Mouse (Mus musculus): ENCODE measurements around the gene Slc39a7.

The Slc39a7 gene

DNA sequence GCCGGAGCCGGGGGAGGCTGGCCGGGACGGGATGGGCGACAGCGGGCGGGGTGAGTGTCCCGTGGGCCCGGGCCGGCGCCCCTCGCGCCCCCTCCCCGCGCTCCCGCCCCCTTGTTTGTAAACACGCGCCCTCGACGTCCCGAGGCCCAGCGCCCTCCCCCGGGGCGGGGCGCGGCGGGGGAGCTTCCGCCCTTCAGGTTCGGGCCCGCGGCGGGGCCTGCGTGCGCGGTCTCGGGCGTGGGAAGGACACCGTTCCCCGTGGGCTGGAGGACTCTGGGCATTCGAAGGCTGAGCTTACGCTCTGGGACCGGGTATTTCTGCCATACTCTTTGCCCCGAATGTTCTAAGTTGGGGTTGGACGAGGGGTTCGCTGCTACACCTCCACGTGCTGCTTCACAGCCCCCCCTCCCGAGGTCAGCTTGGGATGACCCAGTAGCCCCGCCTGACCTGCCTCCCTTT lies 721 bp upstream of the Slc39a7 start:
- in situ Hi-C loops (cut with MboI, MseI) = loop anchor here (10.0 to 25.0 kb wide), 2 partner anchors 613 to 805 kb away; partner anchors contain the start of genes Atf6b, Dxo, Fkbpl and Stk19

DNA sequence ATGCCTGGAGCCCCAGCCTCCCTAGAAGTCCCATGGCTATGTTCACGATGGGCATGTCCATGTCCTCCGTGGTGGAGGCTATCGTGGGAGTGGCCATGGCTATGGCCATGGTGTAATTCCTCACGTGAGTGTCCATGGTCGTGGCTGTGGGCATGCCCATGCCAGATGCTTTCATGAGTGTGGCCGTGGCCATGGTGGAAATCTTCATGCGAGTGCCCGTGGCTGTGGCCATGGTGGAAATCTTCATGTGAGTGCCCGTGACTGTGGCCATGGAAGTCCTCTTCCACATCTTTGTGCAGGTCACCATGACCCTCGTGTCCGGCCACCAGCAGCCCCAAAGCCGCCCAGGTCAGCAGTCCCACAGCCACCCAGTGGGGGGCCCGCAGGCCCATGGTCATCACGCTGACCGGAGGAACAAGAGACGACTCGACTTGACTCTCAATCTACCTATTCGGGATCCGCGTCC lies 588 bp downstream of the Slc39a7 start:
- in situ Hi-C loops (cut with MboI, MseI) = loop anchor here (10.0 to 25.0 kb wide), 2 partner anchors 614 to 806 kb away; partner anchors contain the start of genes Atf6b, Dxo, Fkbpl and Stk19

DNA sequence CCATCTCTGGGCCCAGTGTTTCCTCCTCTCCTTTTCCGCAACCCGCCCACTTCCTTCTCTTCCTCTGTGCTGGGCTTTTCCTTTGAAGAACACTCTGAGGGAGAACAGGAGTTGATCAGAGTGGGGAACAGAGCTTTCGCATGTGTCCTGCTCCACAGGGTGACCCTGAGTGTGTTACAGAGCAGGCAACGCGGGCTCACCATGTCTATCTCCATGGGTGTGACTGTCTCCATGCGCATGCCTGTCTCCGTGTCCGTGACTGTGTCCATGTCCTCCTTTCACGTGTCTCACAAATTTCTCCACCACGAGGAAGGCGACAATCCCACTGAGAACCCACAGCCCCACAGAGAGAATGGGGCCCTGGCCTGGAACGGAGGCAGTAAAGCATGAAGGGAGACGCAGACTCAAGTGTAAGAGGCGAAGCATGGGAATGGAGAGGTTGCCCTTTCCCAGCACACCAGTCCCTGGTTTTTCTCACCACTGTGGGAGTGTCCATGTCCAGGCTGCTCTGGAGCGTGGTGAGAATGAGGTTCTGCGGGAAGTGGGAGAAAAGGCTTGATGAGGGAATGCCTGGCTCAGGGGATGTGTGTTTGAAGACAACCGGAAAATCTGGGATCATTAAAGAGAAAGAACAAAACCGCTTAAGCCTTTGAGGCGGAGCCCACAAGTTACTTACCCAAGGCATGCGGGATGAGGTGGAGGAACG lies 1.4 kb downstream of the Slc39a7 start:
- in situ Hi-C loops (cut with MboI, MseI) = loop anchor here (10.0 to 25.0 kb wide), 2 partner anchors 615 to 807 kb away; partner anchors contain the start of genes Atf6b, Dxo, Fkbpl and Stk19

DNA sequence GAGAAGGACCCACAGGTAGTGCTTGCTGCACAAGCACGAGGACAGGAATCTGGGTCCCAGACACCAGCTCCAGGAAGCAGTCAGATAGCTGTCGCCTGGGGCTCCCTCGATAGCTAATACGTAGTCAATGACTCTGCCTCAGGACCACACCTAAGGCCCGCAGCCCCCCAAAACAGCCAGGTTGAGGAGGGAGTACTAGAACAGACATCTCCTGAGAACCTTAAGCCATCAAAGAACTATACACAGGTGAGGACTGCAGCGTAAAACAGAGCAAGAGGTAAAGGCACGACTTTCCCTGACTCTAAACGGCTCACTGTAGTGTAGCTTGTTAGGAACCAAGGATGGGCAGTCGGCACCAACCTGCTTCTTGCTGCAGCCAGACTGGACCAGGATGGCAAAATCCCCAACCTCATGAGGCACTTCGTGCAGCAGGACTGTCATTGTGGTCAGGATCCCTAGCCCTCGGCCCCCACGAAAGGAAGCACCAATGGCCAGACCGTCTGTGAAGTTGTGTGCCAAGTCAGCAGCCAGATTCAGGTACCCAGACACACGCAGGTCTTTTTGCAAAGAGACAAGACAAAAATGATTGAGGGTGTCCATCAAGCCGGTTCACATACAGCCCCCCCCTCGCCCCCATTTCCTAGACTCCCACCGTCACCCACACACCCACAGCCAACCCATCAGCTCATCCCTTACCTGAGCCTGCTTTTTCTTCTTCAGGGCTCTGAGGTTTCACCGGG lies 2.2 kb downstream of the Slc39a7 start:
- in situ Hi-C loops (cut with MboI, MseI) = loop anchor here (25.0 kb wide), 1 partner anchor 808 kb away; the partner anchor contains the start of genes Dxo and Stk19

DNA sequence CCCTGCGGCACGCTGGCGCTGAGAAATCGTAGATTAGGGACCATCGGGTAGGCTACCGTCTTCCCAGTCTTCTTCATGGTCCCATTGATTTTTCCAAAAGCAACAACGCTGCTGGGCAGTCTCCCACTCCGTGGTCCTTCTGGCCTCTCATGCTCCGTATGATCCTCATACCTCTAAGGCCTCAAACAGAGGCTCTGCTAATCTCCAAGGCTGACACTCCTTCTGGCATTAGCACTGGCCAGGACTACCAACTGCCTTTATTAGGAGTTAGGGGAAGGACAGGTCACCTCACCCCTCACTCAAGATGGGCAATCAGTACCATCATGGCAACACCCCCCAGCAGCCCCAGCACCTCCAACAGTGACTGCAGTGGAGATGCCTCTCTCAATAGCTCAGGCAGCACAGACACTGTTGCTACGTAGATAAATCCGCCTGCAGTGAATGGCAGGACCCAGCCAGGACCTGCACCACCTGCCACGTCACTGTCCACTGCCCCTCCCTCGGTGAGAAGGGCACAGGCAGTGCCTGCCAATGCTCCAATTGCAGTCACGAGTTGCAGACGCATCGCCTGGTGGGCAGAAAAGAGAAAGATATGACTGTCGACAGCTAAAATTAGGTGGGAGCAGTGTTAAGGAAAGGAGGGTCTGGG lies 2.9 kb downstream of the Slc39a7 start:
- in situ Hi-C loops (cut with MboI, MseI) = loop anchor here (25.0 kb wide), 1 partner anchor 809 kb away; the partner anchor contains the start of genes Dxo and Stk19

DNA sequence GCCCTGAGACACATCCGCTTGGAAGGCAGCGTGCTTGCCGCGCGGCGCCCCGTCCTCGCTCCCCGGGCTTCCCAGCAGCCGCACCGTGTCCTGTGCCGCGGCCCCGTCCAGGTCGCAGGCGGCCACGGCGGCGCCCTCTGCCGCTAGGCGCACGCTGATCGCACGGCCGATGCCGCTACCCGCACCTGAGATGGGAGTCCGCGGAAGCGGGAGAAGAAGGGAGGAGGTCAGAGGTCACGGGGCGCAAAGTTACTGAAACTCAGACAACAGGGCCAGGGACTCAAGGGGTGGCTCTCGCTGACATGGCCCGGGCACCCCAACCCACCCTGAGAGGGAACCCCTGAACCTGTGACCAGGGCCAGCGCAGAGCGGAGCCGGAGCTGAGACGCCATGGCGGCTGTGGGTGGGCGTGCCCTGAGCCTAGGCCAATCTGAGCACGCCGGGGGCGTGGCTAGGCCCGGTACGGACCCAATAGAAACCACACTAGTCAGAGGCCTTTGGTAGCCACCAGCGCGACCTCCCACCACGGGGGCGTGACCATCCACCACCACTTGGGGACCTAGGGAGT lies 3.7 kb downstream of the Slc39a7 start, which contains the start of gene H2-Ke6:
TSS of gene H2-Ke6 (minus strand) at position 405 of the 568 bp plus-strand sequence.
- in situ Hi-C loops (cut with MboI, MseI) = loop anchor here (25.0 kb wide), 1 partner anchor 810 kb away; the partner anchor contains the start of genes Dxo and Stk19

DNA sequence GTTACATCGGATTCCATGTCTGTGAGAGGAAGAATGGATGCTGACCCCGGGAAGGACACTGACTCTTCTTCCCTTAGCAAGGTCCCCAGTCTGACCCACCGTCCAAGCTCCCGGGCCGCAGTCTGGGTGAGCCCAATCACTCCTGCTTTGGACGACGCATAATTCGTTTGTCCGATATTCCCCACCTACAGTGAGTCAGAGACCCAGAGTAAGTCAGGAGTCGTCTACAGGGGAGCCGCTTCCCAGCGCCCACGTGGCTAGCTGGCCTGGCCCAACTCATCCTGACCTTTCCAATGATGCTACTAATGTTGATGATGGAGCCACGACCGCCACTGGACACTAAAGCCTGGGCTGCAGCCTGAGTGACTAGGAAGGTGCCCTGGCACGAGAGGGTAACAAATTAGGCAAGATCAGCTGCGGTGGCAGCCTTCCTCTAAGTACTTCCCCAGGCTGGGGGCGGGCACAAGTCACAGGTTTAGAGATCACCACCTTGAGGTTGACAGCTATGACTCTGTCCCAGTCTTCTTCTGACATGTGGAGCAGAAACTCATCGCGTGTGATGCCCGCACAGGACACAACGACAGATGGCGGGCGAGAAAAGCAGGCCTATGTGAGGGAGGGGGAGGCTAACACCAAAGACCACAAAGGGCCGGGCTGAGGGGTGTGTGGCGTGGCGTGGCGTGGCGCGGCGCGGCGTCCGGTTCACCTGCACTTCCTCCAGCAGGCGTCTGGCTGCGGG lies 4.4 kb downstream of the Slc39a7 start:
- in situ Hi-C loops (cut with MboI, MseI) = loop anchor here (25.0 kb wide), 1 partner anchor 810 kb away; the partner anchor contains the start of genes Dxo and Stk19

DNA sequence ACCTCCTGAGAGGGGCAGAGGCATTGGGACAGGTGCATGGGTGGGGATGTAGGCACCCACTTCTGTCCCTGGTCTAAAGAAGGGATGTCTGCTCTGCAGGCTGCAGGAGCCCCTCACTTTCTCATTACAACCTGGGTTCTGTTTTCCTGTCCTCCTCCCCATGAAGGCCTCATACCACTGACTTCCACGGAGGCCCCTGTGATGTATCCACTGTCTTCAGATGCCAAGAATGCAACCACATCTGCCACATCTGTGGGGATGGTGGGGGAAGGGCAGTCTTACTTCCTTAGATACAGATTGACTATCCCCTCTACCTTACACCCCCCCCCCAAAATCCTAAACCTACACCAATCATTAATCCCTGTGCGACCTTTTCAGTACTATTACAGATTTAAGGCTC lies 5.3 kb downstream of the Slc39a7 start:
- in situ Hi-C loops (cut with MboI, MseI) = loop anchor here (25.0 kb wide), 1 partner anchor 811 kb away; the partner anchor contains the start of genes Dxo and Stk19

DNA sequence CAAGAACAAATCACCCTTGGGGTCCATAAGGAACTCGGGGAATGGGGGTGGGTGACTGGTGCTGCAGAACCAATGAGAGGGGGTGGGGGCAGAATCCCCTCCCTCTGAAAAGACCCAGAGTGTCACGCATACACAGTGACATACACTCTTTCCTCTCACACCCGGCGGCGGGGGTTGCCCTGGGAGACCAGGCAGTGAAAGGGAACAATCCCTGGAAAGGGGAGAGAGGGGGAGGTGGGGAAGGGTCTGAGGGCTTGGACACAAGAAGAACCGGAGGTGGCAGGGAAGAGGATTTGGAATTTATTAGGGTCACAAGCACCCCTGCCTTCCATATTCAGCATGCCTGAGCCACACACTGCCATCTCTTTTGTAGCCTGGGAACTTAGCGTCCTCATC lies 5.7 kb downstream of the Slc39a7 start:
- in situ Hi-C loops (cut with MboI, MseI) = loop anchor here (25.0 kb wide), 1 partner anchor 812 kb away; the partner anchor contains the start of genes Dxo and Stk19

DNA sequence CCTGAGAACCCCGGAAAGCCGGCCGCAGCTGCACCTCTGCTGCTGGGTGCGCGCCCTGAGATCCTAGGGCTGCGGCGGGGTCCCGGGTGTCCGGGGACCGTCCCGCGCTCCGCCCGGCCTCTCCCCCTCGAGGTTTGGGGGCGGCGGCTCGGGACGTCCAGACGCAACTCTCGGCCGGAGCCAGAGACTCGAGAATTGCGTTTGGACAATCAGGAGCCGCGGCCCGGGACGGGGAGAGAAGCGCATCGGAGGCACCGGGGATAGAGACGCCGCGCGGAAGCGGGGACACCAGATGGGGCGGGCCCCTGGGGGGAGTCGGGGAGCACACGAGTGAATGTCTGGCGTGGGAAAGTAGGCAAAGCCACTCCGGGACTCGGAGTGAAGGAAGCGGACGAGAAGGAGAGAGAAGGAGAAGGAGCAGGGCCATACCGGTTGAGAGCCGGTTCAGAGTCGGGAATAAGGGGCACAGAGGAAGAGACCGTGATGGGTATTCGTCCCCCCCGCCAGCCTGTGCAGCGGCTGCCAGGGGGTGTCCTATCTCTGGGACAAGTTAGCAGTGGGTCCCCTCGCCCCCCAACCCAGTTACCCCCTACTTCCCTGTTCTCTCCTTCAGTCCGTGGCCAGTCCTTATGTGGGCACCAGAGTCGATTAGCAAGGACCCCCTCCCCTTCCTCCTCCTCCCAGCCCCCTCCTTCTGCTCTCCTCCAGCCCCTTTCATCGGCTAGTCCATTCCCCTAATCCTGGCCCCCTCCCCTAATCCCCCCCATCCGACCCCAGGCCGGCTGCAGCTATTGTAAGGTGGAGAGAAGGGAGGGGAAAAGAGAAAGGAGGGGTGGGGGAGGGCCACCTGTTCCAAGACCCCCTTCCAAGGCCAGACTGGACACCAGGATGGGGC lies 6.4 kb downstream of the Slc39a7 start:
- in situ Hi-C loops (cut with MboI, MseI) = loop anchor here (5.0 to 25.0 kb wide), 2 partner anchors 68 to 812 kb away; partner anchors contain the start of genes Dxo, Rps18, Stk19 and Vps52

DNA sequence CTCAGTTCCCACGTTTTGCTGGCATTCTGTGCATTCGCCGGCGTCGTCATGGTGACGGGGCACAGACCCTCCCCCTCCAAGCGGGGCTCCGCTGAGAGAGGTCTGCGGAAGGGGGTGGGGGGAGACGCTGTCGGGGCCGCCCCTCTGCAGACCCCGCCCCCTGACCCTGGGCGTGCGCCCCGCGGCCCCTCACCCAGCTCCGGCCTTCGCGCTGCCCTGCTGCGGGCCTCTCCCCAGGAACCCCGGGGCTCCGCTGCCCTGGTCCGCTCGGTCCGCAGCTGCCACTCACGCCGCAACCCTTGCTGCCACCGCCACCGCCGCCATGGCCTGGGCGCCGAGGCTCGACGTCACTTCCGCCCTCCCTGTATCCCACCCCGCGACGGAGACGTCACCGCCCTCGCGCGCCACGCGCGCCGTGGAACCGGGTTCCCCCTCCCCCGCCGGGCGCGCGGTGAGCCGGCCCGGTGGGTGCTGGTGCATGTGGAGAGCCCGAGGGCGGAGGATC lies 7.1 kb downstream of the Slc39a7 start, which contains the start of gene Ring1:
TSS of gene Ring1 (minus strand) at position 364 of the 505 bp plus-strand sequence.
- in situ Hi-C loops (cut with MboI, MseI) = loop anchor here (5.0 kb wide), 1 partner anchor 67 kb away; the partner anchor contains the start of genes Rps18 and Vps52

DNA sequence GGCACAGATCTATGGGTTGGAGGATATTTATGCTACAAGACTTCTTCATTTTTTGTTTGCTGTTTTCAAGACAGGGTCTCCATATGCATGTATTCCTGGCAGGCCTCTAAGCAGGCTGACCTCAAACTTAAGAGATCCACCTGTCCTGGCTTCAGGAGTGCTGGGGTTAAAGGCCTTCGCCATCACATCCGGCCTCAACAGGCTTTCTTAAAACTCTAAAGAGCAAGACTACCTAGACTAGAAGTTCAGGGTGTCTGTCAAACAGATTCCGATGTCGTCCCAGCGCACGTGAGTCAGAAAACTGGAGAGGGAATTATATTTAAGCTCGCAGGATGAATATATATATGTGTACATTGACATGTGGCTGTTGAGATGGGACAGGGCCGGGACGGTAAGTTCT lies 7.8 kb downstream of the Slc39a7 start:
- in situ Hi-C loops (cut with MboI, MseI) = loop anchor here (5.0 kb wide), 1 partner anchor 66 kb away; the partner anchor contains the start of genes Rps18 and Vps52

DNA sequence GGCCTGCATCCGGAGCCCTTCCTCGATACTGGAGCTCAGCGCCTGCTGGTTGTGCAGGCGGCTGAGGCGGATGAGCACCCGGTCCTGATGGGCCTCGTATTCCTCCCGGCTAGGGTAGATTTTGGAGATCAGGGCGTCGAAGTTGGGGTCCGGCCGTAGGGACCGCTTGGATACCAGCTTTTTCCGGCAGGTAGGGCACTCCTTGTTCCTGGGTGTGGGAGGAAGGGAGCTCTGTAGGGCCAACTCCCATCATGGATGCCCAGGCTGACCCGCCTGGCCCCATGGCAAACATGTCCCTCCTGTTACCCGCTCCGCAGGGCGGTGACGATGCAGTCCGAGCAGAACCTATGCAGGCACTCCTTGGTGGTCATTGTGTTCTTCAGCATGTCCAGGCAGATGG lies 8.5 kb downstream of the Slc39a7 start:
- in situ Hi-C loops (cut with MboI, MseI) = loop anchor here (5.0 kb wide), 1 partner anchor 66 kb away; the partner anchor contains the start of genes Rps18 and Vps52

DNA sequence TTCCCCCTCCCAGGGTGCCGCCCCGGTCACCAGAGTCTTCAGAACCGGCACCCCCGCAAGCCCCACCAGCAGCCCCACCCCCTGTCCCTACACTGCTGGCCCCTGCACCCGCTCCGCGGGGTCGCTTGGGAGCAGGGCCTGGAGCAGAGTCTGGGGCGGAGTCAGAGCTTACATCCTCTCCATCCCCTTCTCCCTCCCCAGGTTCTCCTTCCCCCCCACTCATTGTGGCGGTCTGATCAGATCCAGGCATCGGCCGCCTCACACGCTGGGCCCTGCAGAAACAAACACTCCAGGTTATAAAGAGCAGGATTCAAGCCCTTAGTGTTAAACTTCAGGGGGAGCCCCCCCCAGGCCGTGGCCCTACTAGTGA lies 9.1 kb downstream of the Slc39a7 start:
- in situ Hi-C loops (cut with MboI, MseI) = loop anchor here (5.0 kb wide), 1 partner anchor 65 kb away; the partner anchor contains the start of genes Rps18 and Vps52

DNA sequence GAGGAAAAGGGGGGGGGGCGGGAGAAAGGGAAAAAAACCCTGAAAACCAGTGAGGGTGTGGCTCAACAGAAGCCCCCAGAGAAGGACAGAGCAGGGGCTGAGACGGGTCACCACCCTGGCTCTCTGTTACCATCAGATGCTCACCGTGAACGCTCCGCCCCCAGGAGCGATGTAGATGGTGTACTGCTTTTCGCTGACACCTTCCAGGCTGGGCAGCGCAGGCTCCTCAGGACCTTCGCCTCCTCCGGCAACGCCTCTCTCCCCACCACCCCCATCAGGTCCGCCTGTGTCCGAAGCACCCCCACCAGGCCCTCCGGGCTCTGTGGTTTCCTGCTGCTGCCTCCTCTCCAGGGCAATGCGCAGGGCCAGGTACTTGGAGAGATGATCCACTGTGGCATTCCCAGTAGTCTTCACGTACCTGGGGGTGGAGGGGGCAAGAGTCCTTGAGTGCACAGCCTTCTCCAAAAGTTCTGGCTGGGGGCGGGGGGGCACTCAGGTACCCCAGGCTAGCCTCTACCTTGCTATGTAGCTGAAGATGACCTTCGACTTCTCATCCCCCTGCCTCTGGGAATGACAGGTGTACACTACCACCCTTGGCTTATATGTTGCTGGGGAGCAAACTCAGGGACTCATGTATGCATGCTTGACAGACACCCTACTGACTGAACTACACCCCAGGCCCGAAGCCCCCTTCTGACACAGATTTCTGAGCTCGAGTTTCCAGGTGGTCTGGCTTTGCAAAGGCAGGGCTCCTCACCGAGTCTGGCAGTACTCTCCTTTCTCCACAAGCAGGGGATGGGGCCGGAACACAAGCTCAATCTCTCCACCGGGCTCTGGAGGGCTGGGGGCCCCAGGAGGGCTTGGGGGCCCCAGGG lies 9.7 kb downstream of the Slc39a7 start:
- in situ Hi-C loops (cut with MboI, MseI) = loop anchor here (5.0 kb wide), 1 partner anchor 64 kb away; the partner anchor contains the start of genes Rps18 and Vps52

DNA sequence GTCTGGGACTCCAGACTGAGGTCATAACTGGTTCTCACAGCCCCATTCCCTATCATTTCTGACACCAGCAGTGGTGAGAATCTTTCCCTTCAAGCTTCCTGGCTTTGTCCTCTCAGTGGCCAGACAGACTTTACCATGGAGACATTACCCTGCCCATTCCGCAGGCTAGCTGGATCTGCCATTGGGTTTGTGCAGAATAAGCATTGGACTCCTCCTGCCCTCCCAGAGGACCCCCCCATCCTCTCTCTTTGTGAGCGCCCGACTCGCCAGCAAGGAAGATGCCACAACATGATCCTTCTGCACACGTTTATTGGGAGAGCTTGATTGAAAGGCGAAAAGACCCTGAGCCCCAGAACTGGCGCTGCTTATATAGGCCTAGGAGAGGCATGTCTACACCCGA lies 18.0 kb downstream of the Slc39a7 start:
- in situ Hi-C loops (cut with MboI, MseI) = no loop called here

DNA sequence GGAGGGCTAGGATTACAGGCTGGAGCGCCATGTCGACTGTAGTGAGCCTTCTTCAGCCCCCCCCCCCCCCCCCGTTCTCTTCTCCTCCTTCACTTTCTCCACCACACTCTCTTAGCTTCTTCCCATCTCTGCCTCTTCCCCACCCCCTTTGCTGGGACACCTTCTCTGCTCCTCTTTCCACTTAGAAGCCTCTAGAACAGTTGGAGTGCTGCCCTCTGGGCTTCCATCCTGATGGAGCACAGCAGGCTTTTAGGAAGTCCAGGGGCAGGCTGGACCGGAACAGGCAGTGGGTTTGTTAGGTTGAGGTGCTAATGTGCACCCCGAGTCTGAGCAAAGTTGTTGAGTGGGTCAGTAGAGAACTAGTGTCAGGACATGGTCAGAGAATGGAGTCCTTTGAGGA lies 21.3 kb downstream of the Slc39a7 start:
- in situ Hi-C loops (cut with MboI, MseI) = no loop called here
